Mouse (Mus musculus): ENCODE measurements around the gene Smc2.
"Not testable (repeated sequence)": the region's sequence is repeated elsewhere in the genome, so short reads cannot be mapped to it uniquely, and the experiment has no call there.

The Smc2 gene

GRCm38 (mm10) chr4:52438886-52439664, at the start of gene Smc2:
TSS of gene Smc2 (plus strand) at chr4:52439243.
- DNase-seq: peak; percentile 78 to 85

- no peak for DNase-seq
Measured at GRCm38 (mm10) chr4:52411587-52411986, 27.5 kb upstream of the Smc2 start.

- DNase-seq: no peak
Measured at GRCm38 (mm10) chr4:52423653-52424052, 15.4 kb upstream of the Smc2 start.

GRCm38 (mm10) chr4:52429310-52430198, 9.5 kb upstream of the Smc2 start:
- DNase-seq: no peak

- DNase-seq: not testable (repeated sequence)
Measured at GRCm38 (mm10) chr4:52435551-52435950, 3.5 kb upstream of the Smc2 start.

- DNase-seq: no peak
Measured at GRCm38 (mm10) chr4:52438371-52438885, 615 bp upstream of the Smc2 start.

- DNase-seq: no peak
Measured at GRCm38 (mm10) chr4:52459726-52460125, 20.7 kb downstream of the Smc2 start.

- DNase-seq: no peak
Measured at GRCm38 (mm10) chr4:52461321-52461720, 22.3 kb downstream of the Smc2 start.

GRCm38 (mm10) chr4:52473431-52473830, 34.4 kb downstream of the Smc2 start:
- no peak for DNase-seq

GRCm38 (mm10) chr4:52487486-52487885, 48.4 kb downstream of the Smc2 start:
- no peak for DNase-seq

- DNase-seq: not testable (repeated sequence)
Measured at GRCm38 (mm10) chr4:52497144-52497543, 58.1 kb downstream of the Smc2 start, which contains the start of gene Vma21-ps. TSS of gene Vma21-ps (minus strand) at chr4:52497244.

- DNase-seq: no peak
Measured at GRCm38 (mm10) chr4:52517580-52517979, 78.5 kb downstream of the Smc2 start.

- no peak for DNase-seq
Measured at GRCm38 (mm10) chr4:52519301-52519700, 80.3 kb downstream of the Smc2 start.

- no peak for DNase-seq
Measured at GRCm38 (mm10) chr4:52526464-52526863, 87.4 kb downstream of the Smc2 start.

GRCm38 (mm10) chr4:52530636-52531035, 91.6 kb downstream of the Smc2 start:
- no peak for DNase-seq
